In genomic region chr15:98089421-98090183, GRCm38 (mm10) we compare ENCODE assay signal across 8 mouse cellular contexts. TPM values are rescaled to one million over a fixed set of nuclear protein-coding genes. Genes with fewer than 3 reads are reported as not detected.
A peak's percentile ranks its signal among the peaks of the same experiment; 100 is the strongest.
DNase-seq lines count a peak whose midpoint lies in the region; ATAC-seq and TF ChIP-seq lines count a peak whose summit lies in the region.

No protein-coding gene starts in this region.

- H3K9ac ChIP-seq in liver, embryonic 12.5 days, result no peak overlapping the region

- no peak overlapping the region for H3K4me3 ChIP-seq in liver, embryonic 12.5 days

- TF ChIP-seq POLR2A in brain, embryonic 14.5 days (IDR thresholded peaks at IDR 0.05; ENCODE audit: borderline replicate concordance, extremely low read depth, insufficient read depth, insufficient read length, poor library complexity, severe bottlenecking), result no peak

- ATAC-seq in liver, embryonic 12.5 days, result no peak

- no peak overlapping the region for H3K27ac ChIP-seq in liver, embryonic 12.5 days

- no peak overlapping the region for H3K4me2 ChIP-seq in liver, embryonic 12.5 days

- no peaks in the 10 kb centered on the region for H3K27me3 ChIP-seq in liver, embryonic 12.5 days (replicated peaks)
- H3K27me3 ChIP-seq in splenic B cell, adult 2 months (ENCODE audit: control insufficient read depth, insufficient read depth, low read length, poor library complexity, severe bottlenecking), result no peaks in the 10 kb centered on the region

- 63% methylated on average over 9 of the region's 9 CpGs for WGBS in liver, embryonic 12.5 days (ENCODE audit: insufficient replicate concordance)

- peaks cover 44% of the 10 kb centered on the region for H3K4me1 ChIP-seq in liver, embryonic 12.5 days

- TF ChIP-seq CTCF in brain, embryonic 14.5 days (IDR thresholded peaks at IDR 0.05; ENCODE audit: borderline replicate concordance, extremely low read depth, insufficient read depth, insufficient read length), result peak; percentile 45; the same call in 1 of the 2 replicates

- DNase-seq in cerebellum, adult 11 months, result peak; percentile 30
- no peak for DNase-seq in cerebellum, adult 11-12 months
- peak; percentile 53 for DNase-seq in liver
- DNase-seq in brain, embryonic 14.5 days (ENCODE audit: low read depth), result peak; percentile 13
- DNase-seq in kidney, postnatal 4 days, result peak; percentile 59 to 66
- DNase-seq in splenic B cell, adult 2 months (ENCODE audit: low read depth, low spot score), result peak; percentile 80
- no peak for DNase-seq in right cerebral cortex, postnatal 25 days

- peaks cover 55% of the 10 kb centered on the region for H3K36me3 ChIP-seq in liver, embryonic 12.5 days
- H3K36me3 ChIP-seq in splenic B cell, adult 2 months (ENCODE audit: control insufficient read depth, insufficient read depth, low read length, poor library complexity, severe bottlenecking), result no peaks in the 10 kb centered on the region

- H3K9me3 ChIP-seq in liver, embryonic 12.5 days (replicated peaks), result no peaks in the 10 kb centered on the region

RNA-seq across cellular contexts. Expression of gene Pfkm, which starts 2.8 kb away (rescaled TPM):
- 28.8 and 30.3 TPM in 2 replicates for polyA plus RNA-seq in liver, embryonic 12.5 days (2016; fragmentation: Nextera tagmentation; extraction: Ambion mirVana)
- 96.7 and 102 TPM in 2 replicates for polyA plus RNA-seq in brain, embryonic 14.5 days (2012; rRNA removed)

RNA-seq across cellular contexts. Expression of gene Senp1, which starts 3.9 kb away (rescaled TPM):
- 27.8 and 28.4 TPM in 2 replicates for polyA plus RNA-seq in liver, embryonic 12.5 days (2016; fragmentation: Nextera tagmentation; extraction: Ambion mirVana)
- 20.0 and 25.3 TPM in 2 replicates for polyA plus RNA-seq in brain, embryonic 14.5 days (2012; rRNA removed)

Comparison
In these comparisons a context has a peak if more than half of its experiments do, and no peak if none do; other contexts are left out.
1. DNase-seq: peak in cerebellum, adult 11 months (single experiment), liver (single experiment), brain, embryonic 14.5 days (single experiment), kidney, postnatal 4 days (2 of 2) and splenic B cell, adult 2 months (single experiment); none in cerebellum, adult 11-12 months (single experiment) and right cerebral cortex, postnatal 25 days (single experiment).